Mouse (Mus musculus): ENCODE measurements at regions not wholly inside any gene's neighbourhood (a gene's known extent, or its start where the extent isn't known, plus 50 kb on each side); places are given as distances from the start of the nearest gene placed in this dataset.

DNA sequence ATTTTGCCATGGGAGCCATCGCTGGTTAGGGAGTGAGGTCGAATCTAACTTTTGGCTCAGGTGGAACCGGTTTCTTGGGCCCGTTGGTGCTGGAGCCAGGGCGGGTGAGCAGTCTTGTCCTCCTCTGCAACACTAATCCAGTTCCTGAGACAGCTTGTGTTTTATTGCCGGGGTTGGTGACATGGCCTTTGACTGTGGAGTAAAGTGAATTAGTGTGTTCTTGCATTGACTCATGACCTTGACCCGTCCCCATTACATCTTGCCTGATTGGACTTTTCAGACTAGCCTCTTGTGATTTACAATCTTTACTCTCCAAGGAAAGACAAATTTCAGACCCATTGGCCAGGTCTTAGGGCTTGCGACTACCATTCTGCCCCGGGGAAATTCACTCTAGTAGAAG, 278.8 kb downstream of the Fam173b start:
- no peak overlapping the region for H3K4me3 ChIP-seq (ENCODE audit: insufficient read depth, low read depth, low read length)
- no peaks in the 10 kb centered on the region for H3K36me3 ChIP-seq (ENCODE audit: control insufficient read depth, insufficient read depth, low read length)
- WGBS = 43% methylated on average over 9 of the region's 9 CpGs
- no peak for TF ChIP-seq POLR2A (IDR thresholded peaks at IDR 0.05; ENCODE audit: low read depth, low read length)
- no peak for TF ChIP-seq CTCF (conservative IDR thresholded peaks at IDR 0.05; ENCODE audit: insufficient read depth, insufficient read length, low read depth, low read length)
- H3K27ac ChIP-seq (ENCODE audit: insufficient read depth, low read depth, low read length) = no peak overlapping the region
- peak; percentile 53 for DNase-seq
- no peaks in the 10 kb centered on the region for H3K4me1 ChIP-seq (ENCODE audit: control insufficient read depth, insufficient read depth, low read length)
- H3K27me3 ChIP-seq (replicated peaks; ENCODE audit: control insufficient read depth, insufficient read depth, low read length) = no peaks in the 10 kb centered on the region

DNA sequence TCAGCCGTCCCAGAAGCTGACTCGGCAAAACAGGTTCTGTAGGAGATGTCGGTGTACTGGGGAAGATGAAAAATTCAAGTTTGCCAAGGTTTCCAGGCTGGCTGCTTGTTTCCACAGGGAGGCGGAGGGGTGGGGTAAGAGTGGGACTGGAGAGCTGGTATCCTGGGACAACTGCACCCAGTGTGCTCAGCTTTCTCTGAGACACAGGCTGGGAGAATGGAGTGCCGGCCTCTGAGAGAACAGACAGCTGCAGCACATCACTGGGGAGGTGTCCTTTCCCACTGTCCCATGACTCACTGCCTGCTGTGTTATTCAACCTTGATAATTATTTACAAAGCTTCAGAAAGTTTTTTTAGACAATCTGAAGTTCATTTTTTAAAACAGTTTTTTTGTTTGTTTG, 280.7 kb downstream of the Fam173b start:
- WGBS = 25% methylated on average over 5 of the region's 5 CpGs

DNA sequence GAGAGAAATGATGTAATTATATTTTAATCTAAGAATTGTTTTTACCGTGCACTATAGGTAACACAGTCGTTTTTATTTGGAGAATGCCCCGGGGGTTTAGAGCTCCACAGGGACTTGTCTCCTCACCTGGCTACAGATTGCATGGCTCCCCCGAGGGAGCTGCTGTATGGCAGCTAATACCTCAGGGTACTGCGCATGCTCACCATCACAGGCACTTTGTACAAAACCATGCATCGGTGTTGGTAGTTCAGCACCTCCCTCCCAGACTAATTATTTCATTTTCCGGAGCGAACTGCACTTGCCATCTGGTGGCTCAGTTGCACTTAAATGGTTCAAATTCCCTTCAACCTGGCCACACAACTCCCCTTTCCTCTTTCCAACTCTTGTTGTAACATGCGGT, 281.9 kb downstream of the Fam173b start:
- 85% methylated on average over 9 of the region's 9 CpGs for WGBS
- no peak for TF ChIP-seq CTCF (conservative IDR thresholded peaks at IDR 0.05; ENCODE audit: insufficient read depth, insufficient read length, low read depth, low read length)
- no peak for TF ChIP-seq POLR2A (IDR thresholded peaks at IDR 0.05; ENCODE audit: low read depth, low read length)
- no peak for DNase-seq
- H3K4me1 ChIP-seq (ENCODE audit: control insufficient read depth, insufficient read depth, low read length) = no peaks in the 10 kb centered on the region
- H3K4me3 ChIP-seq (ENCODE audit: insufficient read depth, low read depth, low read length) = no peak overlapping the region
- H3K36me3 ChIP-seq (ENCODE audit: control insufficient read depth, insufficient read depth, low read length) = no peaks in the 10 kb centered on the region
- no peak overlapping the region for H3K27ac ChIP-seq (ENCODE audit: insufficient read depth, low read depth, low read length)
- H3K27me3 ChIP-seq (replicated peaks; ENCODE audit: control insufficient read depth, insufficient read depth, low read length) = no peaks in the 10 kb centered on the region

More for the DNA sequence above, 280.7 kb downstream of the Fam173b start:
- Histone ChIP-seq H3K4me1 (ENCODE audit: control insufficient read depth, insufficient read depth, low read length) (no peaks in the 10 kb centered on the region), H3K4me3 (ENCODE audit: insufficient read depth, low read depth, low read length) (no peak overlapping the region), H3K27ac (ENCODE audit: insufficient read depth, low read depth, low read length) (no peak overlapping the region), H3K27me3 (replicated peaks; ENCODE audit: control insufficient read depth, insufficient read depth, low read length) (no peaks in the 10 kb centered on the region), H3K36me3 (ENCODE audit: control insufficient read depth, insufficient read depth, low read length) (no peaks in the 10 kb centered on the region)
- DNase-seq = peak; percentile 42
- TF ChIP-seq POLR2A (IDR thresholded peaks at IDR 0.05; ENCODE audit: low read depth, low read length) (no peak), CTCF (conservative IDR thresholded peaks at IDR 0.05; ENCODE audit: insufficient read depth, insufficient read length, low read depth, low read length) (no peak)

DNA sequence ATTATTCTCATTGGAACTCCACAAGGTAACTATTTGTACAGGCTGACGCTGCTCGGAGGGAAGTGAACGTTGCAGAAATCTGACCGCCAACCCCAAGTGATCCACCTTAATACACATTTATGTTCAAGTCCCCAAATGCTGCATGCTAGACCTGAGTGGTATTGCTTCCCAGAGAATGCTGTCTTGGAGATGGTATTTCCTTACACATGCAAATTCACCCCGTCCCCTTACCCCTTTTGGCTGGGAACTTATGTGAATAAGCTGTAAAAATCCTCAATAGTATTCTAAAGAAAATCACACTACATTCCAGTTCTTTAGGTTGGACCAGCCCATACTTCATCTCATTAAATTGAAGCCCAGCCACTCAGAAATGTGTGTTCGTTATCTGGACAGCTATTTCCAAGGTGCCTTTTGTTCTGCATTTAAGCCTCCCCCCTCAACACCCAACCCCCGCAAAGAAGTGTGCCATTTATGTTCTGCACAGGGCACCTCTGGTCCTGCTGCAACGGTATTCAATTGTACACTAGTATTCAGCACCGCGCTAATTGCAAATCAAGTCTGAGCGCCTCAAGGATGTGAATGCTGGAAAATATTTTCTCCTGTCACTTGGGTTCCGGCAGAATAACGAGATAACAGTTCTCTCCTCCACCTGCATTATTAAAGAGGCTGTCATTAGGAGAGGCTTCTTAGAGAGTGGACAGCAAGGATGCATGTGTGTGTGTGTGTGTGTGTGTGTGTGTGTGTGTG, 278.0 kb upstream of the Tas2r119 start:
- Histone ChIP-seq H3K4me1 (ENCODE audit: control insufficient read depth, insufficient read depth, low read length) (no peaks in the 10 kb centered on the region), H3K36me3 (ENCODE audit: control insufficient read depth, insufficient read depth, low read length) (no peaks in the 10 kb centered on the region), H3K4me3 (ENCODE audit: insufficient read depth, low read depth, low read length) (no peak overlapping the region), H3K27ac (ENCODE audit: insufficient read depth, low read depth, low read length) (no peak overlapping the region), H3K27me3 (replicated peaks; ENCODE audit: control insufficient read depth, insufficient read depth, low read length) (no peaks in the 10 kb centered on the region)
- no peak for DNase-seq
- TF ChIP-seq CTCF (conservative IDR thresholded peaks at IDR 0.05; ENCODE audit: insufficient read depth, insufficient read length, low read depth, low read length) (no peak), POLR2A (IDR thresholded peaks at IDR 0.05; ENCODE audit: low read depth, low read length) (no peak)
- 80% methylated on average over 13 of the region's 13 CpGs for WGBS

DNA sequence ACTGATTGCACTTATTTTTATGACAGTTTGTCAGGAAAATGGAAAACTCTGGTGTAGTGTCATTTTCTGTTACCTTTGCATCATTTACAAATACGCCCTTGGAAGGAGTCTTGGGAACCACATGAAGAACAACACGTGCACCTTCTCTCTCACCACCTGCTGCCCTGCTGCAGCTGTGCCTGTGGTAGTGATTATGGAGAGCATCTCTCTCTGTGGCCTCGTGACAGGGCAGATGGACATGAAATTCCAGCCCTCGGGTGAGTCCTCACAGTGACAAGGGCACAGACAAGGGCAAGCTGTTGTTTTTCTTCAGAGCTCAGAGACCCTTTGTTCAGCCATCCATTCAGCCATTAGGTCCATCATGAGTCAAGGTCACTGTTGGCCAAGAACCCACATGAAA, 276.8 kb upstream of the Tas2r119 start:
- DNase-seq = no peak
- 41% methylated on average over 4 of the region's 4 CpGs for WGBS
- no peak for TF ChIP-seq POLR2A (IDR thresholded peaks at IDR 0.05; ENCODE audit: low read depth, low read length)
- TF ChIP-seq CTCF (conservative IDR thresholded peaks at IDR 0.05; ENCODE audit: insufficient read depth, insufficient read length, low read depth, low read length) = no peak
- Histone ChIP-seq H3K36me3 (ENCODE audit: control insufficient read depth, insufficient read depth, low read length) (no peaks in the 10 kb centered on the region), H3K4me3 (ENCODE audit: insufficient read depth, low read depth, low read length) (no peak overlapping the region), H3K27ac (ENCODE audit: insufficient read depth, low read depth, low read length) (no peak overlapping the region), H3K27me3 (replicated peaks; ENCODE audit: control insufficient read depth, insufficient read depth, low read length) (no peaks in the 10 kb centered on the region), H3K4me1 (ENCODE audit: control insufficient read depth, insufficient read depth, low read length) (no peaks in the 10 kb centered on the region)

DNA sequence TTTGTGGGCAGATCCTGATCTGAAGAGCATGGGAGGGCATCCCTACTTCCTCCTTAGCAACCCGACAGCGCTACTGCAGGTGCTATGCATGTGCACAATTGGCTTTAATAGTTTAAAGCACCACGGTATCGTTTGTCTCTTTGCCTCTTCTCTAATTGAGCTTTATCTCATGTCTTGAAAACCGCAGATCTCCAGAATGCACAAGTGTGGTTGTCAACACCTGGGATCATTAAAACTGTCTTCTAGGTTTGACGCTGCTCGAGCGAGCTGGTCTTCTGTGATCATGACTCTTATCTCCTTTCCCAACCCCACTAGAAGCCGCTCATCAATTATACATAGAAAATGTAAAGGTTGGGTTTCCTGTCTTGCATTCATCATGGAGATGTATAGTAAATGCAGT, 268.7 kb upstream of the Tas2r119 start:
- Histone ChIP-seq H3K36me3 (ENCODE audit: control insufficient read depth, insufficient read depth, low read length) (no peaks in the 10 kb centered on the region), H3K4me3 (ENCODE audit: insufficient read depth, low read depth, low read length) (no peak overlapping the region), H3K27ac (ENCODE audit: insufficient read depth, low read depth, low read length) (no peak overlapping the region), H3K4me1 (ENCODE audit: control insufficient read depth, insufficient read depth, low read length) (no peaks in the 10 kb centered on the region), H3K27me3 (replicated peaks; ENCODE audit: control insufficient read depth, insufficient read depth, low read length) (no peaks in the 10 kb centered on the region)
- WGBS = 90% methylated on average over 9 of the region's 9 CpGs
- no peak for DNase-seq
- TF ChIP-seq CTCF (conservative IDR thresholded peaks at IDR 0.05; ENCODE audit: insufficient read depth, insufficient read length, low read depth, low read length) = no peak
- no peak for TF ChIP-seq POLR2A (IDR thresholded peaks at IDR 0.05; ENCODE audit: low read depth, low read length)

DNA sequence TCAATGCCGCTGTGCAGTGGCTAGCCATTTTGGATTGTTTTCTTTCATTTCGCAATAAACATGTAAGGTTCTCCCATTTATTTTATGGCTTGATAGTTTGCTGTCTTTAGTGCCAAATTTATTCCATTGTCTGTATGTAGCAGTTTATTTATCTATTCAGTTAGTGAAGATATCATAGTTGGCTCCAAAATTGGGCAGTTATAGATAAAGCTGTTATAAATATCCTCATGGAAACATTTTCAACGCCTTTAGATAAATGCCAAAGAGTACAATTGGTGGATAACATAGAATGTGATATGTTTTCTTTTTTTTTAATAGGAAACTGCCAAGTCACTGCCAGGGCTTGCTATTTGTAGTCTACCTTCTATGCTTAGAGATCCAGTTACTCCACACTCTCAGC, 265.1 kb upstream of the Tas2r119 start:
- TF ChIP-seq CTCF (conservative IDR thresholded peaks at IDR 0.05; ENCODE audit: insufficient read depth, insufficient read length, low read depth, low read length) (no peak), POLR2A (IDR thresholded peaks at IDR 0.05; ENCODE audit: low read depth, low read length) (no peak)
- no peaks in the 10 kb centered on the region for H3K27me3 ChIP-seq (replicated peaks; ENCODE audit: control insufficient read depth, insufficient read depth, low read length)
- WGBS = 92% methylated on average over 3 of the region's 3 CpGs

More for the DNA sequence above, 265.1 kb upstream of the Tas2r119 start:
- no peak for DNase-seq
- no peaks in the 10 kb centered on the region for H3K4me1 ChIP-seq (ENCODE audit: control insufficient read depth, insufficient read depth, low read length)
- no peak overlapping the region for H3K4me3 ChIP-seq (ENCODE audit: insufficient read depth, low read depth, low read length)
- H3K36me3 ChIP-seq (ENCODE audit: control insufficient read depth, insufficient read depth, low read length) = no peaks in the 10 kb centered on the region
- no peak overlapping the region for H3K27ac ChIP-seq (ENCODE audit: insufficient read depth, low read depth, low read length)
